Mouse (Mus musculus) stomach, embryonic 15.5 days (tissue): ENCODE data around the gene Dis3. TPM values are rescaled to one million over a fixed set of nuclear protein-coding genes. Genes with fewer than 3 reads are reported as not detected.

Experiments used
- ATAC-seq: fragments of 200-750 bp; cut with Nextera tagmentation; 2 replicates; pipeline ENCODE4 v1.8.0; 2017; ENCODE audit warnings: low read depth, moderate number of reproducible peaks, moderate TSS enrichment; ENCODE audit not compliant: insufficient read depth, low FRiP score
- H3K27ac ChIP-seq: fragments of 300-500 bp; sonication (generic); 2 replicates; pipeline ENCODE4 v1.5.1; 2015; ENCODE audit warnings: mild to moderate bottlenecking, inconsistent platforms
- H3K27me3 ChIP-seq: fragments of 300-500 bp; sonication (generic); replicated peaks from 2 replicates; pipeline ENCODE4 v1.6.1; 2015; ENCODE audit warnings: inconsistent platforms
- H3K36me3 ChIP-seq: fragments of 300-500 bp; sonication (generic); 2 replicates; pipeline ENCODE4 v1.6.1; 2015; ENCODE audit warnings: inconsistent platforms
- H3K4me1 ChIP-seq: fragments of 300-500 bp; sonication (generic); 2 replicates; pipeline ENCODE4 v1.6.1; 2015; ENCODE audit warnings: inconsistent platforms
- H3K4me2 ChIP-seq: fragments of 300-500 bp; sonication (generic); 2 replicates; pipeline ENCODE4 v1.6.1; 2015; ENCODE audit warnings: mild to moderate bottlenecking, inconsistent platforms
- H3K4me3 ChIP-seq: fragments of 300-500 bp; sonication (generic); replicated peaks from 2 replicates; pipeline ENCODE4 v1.5.1; 2015; ENCODE audit warnings: inconsistent platforms
- H3K9ac ChIP-seq: fragments of 300-500 bp; sonication (generic); 2 replicates; pipeline ENCODE4 v1.6.1; 2015; ENCODE audit warnings: inconsistent platforms
- H3K9me3 ChIP-seq: fragments of 300-500 bp; sonication (generic); 2 replicates; pipeline ENCODE4 v1.6.1; 2016; ENCODE audit warnings: inconsistent platforms
- WGBS: fragments of 180-500 bp; shearing (Covaris S2); methylation state at CpG from one replicate; pipeline ENCODE4 v1.1.7; 2015; 5-methylcytosine and 5-hydroxymethylcytosine counted together
- polyA plus RNA-seq: library from polyadenylated mRNA; unstranded; fragments of >200 nt; fragmentation: Nextera tagmentation; extraction: Ambion mirVana; gene quantifications from 2 replicates; pipeline ENCODE4 v1.2.1, GENCODE M21; 2015

Gene Dis3
- polyA plus RNA-seq, 1 experiment from 2014 or later: 25.5 TPM

DNA sequence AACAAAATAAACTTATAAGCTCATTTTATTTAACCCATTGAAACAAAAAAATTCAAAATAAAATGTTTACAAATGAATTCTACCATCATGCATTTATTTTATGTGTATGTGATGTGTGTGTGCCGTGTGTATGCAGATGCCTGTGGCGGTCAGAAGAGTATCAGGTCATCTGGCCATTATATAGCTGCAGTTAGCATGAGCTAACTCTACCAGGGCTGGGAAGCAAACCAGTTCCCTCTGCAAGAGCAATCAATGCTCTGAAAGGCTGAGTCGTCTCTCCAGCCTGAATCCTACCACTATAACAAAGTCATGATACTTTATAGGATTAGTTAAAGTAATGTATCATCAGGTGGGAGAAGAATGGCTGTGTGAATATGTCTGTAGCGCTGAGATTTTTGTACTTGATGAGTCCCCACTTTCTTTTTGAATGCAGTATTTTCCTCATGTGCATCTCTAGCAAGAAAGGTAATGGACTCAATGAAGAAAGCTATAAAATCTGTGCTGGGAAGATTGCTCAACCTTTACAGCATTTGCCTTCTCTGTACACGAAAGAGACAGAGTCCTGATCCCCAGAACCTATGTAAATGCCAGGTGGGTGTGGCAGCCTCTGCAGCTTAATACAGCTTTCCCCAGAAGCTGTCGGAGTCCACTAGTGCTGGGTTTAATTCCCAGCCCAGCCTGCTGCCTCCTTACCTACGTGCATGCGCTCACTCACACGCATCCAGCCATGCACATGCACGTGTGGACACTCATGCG, 22.2 kb upstream of the Dis3 start:
- no peaks in the 10 kb centered on the region for H3K4me1 ChIP-seq
- 85% methylated on average over 11 of the region's 11 CpGs for WGBS
- H3K27me3 ChIP-seq: no peaks in the 10 kb centered on the region
- H3K9me3 ChIP-seq: no peaks in the 10 kb centered on the region
- peaks cover 7% of the 10 kb centered on the region; the same call in 1 of the 2 replicates for H3K36me3 ChIP-seq
- ATAC-seq: no peak
- no peak overlapping the region for H3K4me2 ChIP-seq
- no peak overlapping the region for H3K4me3 ChIP-seq
- H3K27ac ChIP-seq: no peak overlapping the region
- H3K9ac ChIP-seq: no peak overlapping the region

GRCm38 (mm10) chr14:99117576-99117975, 18.0 kb upstream of the Dis3 start:
- Histone ChIP-seq H3K4me1 (no peaks in the 10 kb centered on the region), H3K36me3 (peaks cover 8% of the 10 kb centered on the region; the same call in 1 of the 2 replicates), H3K4me3 (no peak overlapping the region), H3K27me3 (no peaks in the 10 kb centered on the region), H3K4me2 (no peak overlapping the region), H3K27ac (no peak overlapping the region), H3K9me3 (no peaks in the 10 kb centered on the region), H3K9ac (no peak overlapping the region)
- no peak for ATAC-seq
- WGBS: 74% methylated on average over 4 of the region's 4 CpGs

- H3K27me3 ChIP-seq: no peaks in the 10 kb centered on the region
- ATAC-seq: no peak
- H3K9ac ChIP-seq: no peak overlapping the region
- H3K4me2 ChIP-seq: no peak overlapping the region
- no peak overlapping the region for H3K4me3 ChIP-seq
- H3K27ac ChIP-seq: no peak overlapping the region
- H3K4me1 ChIP-seq: no peaks in the 10 kb centered on the region
- no peaks in the 10 kb centered on the region for H3K9me3 ChIP-seq
- WGBS: 87% methylated on average over 6 of the region's 6 CpGs
- H3K36me3 ChIP-seq: peaks cover 13% of the 10 kb centered on the region
Observed at GRCm38 (mm10) chr14:99108762-99109161, 9.2 kb upstream of the Dis3 start.

- no peak overlapping the region for H3K9ac ChIP-seq
- no peaks in the 10 kb centered on the region for H3K9me3 ChIP-seq
- no peak overlapping the region for H3K4me3 ChIP-seq
- no peak overlapping the region for H3K4me2 ChIP-seq
- no peaks in the 10 kb centered on the region for H3K27me3 ChIP-seq
- WGBS: 80% methylated on average over 2 of the region's 2 CpGs
- no peak overlapping the region for H3K27ac ChIP-seq
- H3K36me3 ChIP-seq: peaks cover 13% of the 10 kb centered on the region
- H3K4me1 ChIP-seq: no peaks in the 10 kb centered on the region
- ATAC-seq: no peak
Observed at GRCm38 (mm10) chr14:99107631-99108187, 8.1 kb upstream of the Dis3 start.

DNA sequence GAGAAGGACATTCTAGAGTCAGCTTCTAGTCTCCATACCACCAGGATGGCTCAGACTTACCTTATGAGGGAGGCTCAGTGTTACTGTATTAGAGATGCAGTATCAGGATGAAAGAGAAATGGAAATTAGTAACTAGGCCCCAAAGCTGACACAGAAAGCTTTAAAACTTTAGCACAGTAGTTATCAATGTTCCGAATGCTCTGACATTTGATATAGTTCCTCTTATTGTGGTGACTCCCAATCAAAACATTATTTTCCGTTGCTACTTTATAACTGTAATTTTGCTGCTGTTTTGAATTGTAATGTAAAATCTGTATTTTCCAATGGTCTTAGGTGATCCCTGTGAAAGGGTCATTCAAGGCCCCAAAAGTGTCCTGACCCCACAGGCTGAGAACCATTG, 7.1 kb upstream of the Dis3 start:
- Histone ChIP-seq H3K9me3 (no peaks in the 10 kb centered on the region), H3K4me1 (no peaks in the 10 kb centered on the region), H3K9ac (no peak overlapping the region), H3K4me3 (no peak overlapping the region), H3K4me2 (no peak overlapping the region), H3K27ac (no peak overlapping the region), H3K27me3 (no peaks in the 10 kb centered on the region), H3K36me3 (peaks cover 13% of the 10 kb centered on the region)
- WGBS: 91% methylated on average over 2 of the region's 2 CpGs
- ATAC-seq: no peak

- no peaks in the 10 kb centered on the region for H3K9me3 ChIP-seq
- H3K4me1 ChIP-seq: no peaks in the 10 kb centered on the region
- no peak overlapping the region for H3K4me2 ChIP-seq
- no peak for ATAC-seq
- WGBS: 87% methylated on average over 6 of the region's 6 CpGs
- no peak overlapping the region for H3K27ac ChIP-seq
- no peak overlapping the region for H3K9ac ChIP-seq
- no peak overlapping the region for H3K4me3 ChIP-seq
- H3K36me3 ChIP-seq: peaks cover 10% of the 10 kb centered on the region
- no peaks in the 10 kb centered on the region for H3K27me3 ChIP-seq
Observed at GRCm38 (mm10) chr14:99104542-99105123, 5.1 kb upstream of the Dis3 start.

DNA sequence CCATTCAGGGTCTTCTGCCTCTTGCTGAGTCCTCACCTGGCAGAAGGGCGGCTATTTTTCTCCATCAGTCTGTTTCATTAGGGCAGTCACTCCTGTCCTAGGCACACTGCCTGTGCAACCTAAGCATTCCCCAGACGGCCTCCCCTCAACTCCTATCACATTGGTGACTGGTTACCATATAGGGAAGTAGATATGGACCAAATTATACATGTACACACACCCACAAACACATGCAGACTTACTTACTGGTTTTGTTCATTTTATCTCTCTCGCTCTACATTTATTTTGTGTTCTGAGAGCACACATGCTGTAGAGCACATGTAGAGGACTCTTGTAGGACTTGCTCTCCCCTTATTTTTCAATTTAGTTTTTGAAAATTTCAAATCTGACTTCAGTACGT, 3.5 kb upstream of the Dis3 start:
- no peaks in the 10 kb centered on the region for H3K36me3 ChIP-seq
- H3K27me3 ChIP-seq: no peaks in the 10 kb centered on the region
- no peak overlapping the region for H3K27ac ChIP-seq
- 86% methylated on average over 4 of the region's 4 CpGs for WGBS
- H3K4me3 ChIP-seq: no peak overlapping the region
- no peak overlapping the region for H3K4me2 ChIP-seq
- H3K9me3 ChIP-seq: no peaks in the 10 kb centered on the region
- H3K4me1 ChIP-seq: 0 out of 2 replicates have a peak, but pooled peaks cover 7% of the 10 kb centered on the region
- ATAC-seq: no peak
- no peak overlapping the region for H3K9ac ChIP-seq

DNA sequence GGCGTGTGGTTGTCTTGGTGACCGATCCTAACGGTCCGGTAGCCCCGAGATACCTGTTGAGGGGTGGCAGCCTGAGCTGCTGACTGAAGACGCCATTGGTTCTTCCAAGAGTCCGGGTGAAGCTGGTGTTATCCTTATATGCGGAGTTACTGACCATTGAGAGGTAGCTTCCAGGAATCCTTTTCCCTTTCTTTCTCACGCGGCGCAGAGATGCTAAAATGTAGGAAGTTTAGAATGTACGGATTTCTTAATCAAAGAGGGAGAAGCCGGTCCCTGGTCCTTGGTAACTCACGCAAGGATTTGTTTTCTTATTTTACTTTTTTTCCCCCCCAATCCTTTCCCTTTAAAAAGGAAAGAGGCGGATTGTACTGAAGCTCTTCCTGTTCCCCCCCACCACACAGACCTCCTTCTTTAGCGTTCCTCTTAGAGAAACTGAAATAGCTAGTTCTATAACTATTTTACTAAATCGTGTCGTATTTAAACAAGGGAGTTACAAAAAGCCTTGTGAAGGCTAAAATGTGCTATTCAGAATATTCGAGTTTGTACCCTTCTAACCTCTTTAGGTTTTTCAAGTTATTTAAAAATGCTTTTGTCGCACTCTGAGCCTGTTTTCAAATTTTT, 507 bp upstream of the Dis3 start:
- Histone ChIP-seq H3K27me3 (no peaks in the 10 kb centered on the region), H3K4me1 (0 out of 2 replicates have a peak, but pooled peaks cover 7% of the 10 kb centered on the region), H3K4me2 (peak overlapping the region; percentile 58), H3K4me3 (peak overlapping the region; percentile 77), H3K9ac (peak overlapping the region; percentile 42; the same call in 1 of the 2 replicates), H3K27ac (no peak overlapping the region), H3K9me3 (no peaks in the 10 kb centered on the region), H3K36me3 (peaks cover 13% of the 10 kb centered on the region)
- 6% methylated on average over 20 of the region's 20 CpGs for WGBS
- ATAC-seq: no peak

DNA sequence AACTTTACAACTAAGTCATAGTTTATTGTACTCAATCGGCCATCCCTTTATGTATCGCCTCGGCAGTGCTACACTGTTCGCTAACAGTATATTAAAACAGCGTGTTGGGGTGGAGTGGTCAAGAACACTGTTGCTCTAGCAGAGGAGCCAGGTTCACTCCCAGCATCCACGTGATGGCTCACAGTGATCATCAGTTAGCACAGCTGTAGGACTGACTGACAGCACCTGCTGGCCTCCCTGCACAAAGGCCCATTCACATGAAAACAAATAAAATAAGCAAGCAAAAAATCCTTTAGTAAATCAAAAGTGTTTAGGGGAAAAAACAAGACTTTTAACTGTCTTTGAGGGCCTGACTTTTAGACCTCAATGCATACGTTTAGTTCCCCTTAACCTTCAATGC, 10.6 kb downstream of the Dis3 start:
- Histone ChIP-seq H3K27ac (no peak overlapping the region), H3K4me2 (no peak overlapping the region), H3K4me1 (no peaks in the 10 kb centered on the region), H3K36me3 (peaks cover 41% of the 10 kb centered on the region), H3K9ac (no peak overlapping the region), H3K27me3 (no peaks in the 10 kb centered on the region), H3K4me3 (no peak overlapping the region), H3K9me3 (no peaks in the 10 kb centered on the region)
- no peak for ATAC-seq
- 91% methylated on average over 7 of the region's 7 CpGs for WGBS

- Histone ChIP-seq H3K27ac (no peak overlapping the region), H3K36me3 (peaks cover 19% of the 10 kb centered on the region), H3K4me1 (no peaks in the 10 kb centered on the region), H3K4me2 (no peak overlapping the region), H3K27me3 (no peaks in the 10 kb centered on the region), H3K9me3 (no peaks in the 10 kb centered on the region), H3K9ac (no peak overlapping the region), H3K4me3 (no peak overlapping the region)
- ATAC-seq: no peak
- 81% methylated on average over 4 of the region's 4 CpGs for WGBS
Observed at GRCm38 (mm10) chr14:99071146-99071545, 28.4 kb downstream of the Dis3 start.

DNA sequence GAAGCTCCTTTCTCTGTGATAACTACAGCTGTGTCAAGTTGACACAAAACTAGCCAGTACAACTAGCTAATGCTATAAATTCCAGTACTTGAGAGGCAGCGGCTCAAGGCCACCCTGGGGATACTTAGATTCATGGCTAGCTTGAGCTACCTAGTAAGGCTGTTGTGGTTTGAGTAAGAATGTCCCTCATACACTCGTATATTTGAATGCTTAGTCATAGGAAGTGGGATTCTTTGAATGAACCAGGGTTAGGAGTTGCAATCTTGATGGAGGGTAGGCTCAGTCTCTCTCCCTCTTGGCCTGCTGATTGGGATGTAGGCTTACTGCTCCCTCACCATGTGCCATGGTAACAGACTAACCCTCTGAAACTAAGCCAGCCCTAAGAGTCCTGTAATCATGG, 36.5 kb downstream of the Dis3 start:
- WGBS: 91% methylated on average over 2 of the region's 2 CpGs
- Histone ChIP-seq H3K9ac (no peak overlapping the region), H3K36me3 (peaks cover 24% of the 10 kb centered on the region), H3K4me3 (no peak overlapping the region), H3K9me3 (no peaks in the 10 kb centered on the region), H3K4me1 (no peaks in the 10 kb centered on the region), H3K4me2 (no peak overlapping the region), H3K27me3 (no peaks in the 10 kb centered on the region), H3K27ac (no peak overlapping the region)
- no peak for ATAC-seq

DNA sequence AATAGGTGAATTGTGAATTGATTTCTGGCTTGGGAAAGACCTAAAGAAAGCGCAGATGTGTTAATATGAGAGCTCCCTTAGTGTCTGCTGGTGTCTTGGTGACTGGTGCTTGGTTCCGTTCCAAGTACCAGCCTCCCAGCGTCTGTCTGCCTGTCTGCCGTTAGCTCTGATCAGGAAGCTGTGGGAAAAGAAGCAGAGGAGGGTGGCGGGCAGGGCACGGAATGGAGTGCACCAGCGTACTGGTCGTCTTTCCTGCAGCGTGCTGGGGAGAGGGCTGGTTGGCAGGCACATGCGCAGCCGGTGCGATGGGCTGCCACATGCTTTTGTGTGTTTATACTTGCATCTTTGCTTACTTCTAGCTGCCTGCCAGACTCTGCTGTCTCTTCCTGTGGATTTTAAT, 39.0 kb downstream of the Dis3 start:
- no peaks in the 10 kb centered on the region for H3K9me3 ChIP-seq
- no peak overlapping the region for H3K4me2 ChIP-seq
- no peaks in the 10 kb centered on the region for H3K27me3 ChIP-seq
- H3K36me3 ChIP-seq: peaks cover 21% of the 10 kb centered on the region
- no peak overlapping the region for H3K27ac ChIP-seq
- H3K4me1 ChIP-seq: no peaks in the 10 kb centered on the region
- 90% methylated on average over 12 of the region's 12 CpGs for WGBS
- no peak overlapping the region for H3K9ac ChIP-seq
- no peak for ATAC-seq
- no peak overlapping the region for H3K4me3 ChIP-seq
